Mouse (Mus musculus) B cell, adult 2 months (primary cell): Measurements from ENCODE around the gene Ilvbl.
"Not testable (repeated sequence)": the region's sequence is repeated elsewhere in the genome, so short reads cannot be mapped to it uniquely, and the experiment has no call there.

Experiments used
- DNase-seq, 2 experiments: peaks; one replicate each; pipeline ENCODE4 v3.0.0; 2022

Gene Ilvbl

GRCm38 (mm10) chr10:78591406-78592328, 17.5 kb downstream of the Ilvbl start, which contains the start of gene Syde1:
Syde1 (minus strand) TSS chr10:78591964.
- DNase-seq, result peak; percentile 28 to 33

GRCm38 (mm10) chr10:78592856-78593379, 18.8 kb downstream of the Ilvbl start:
- DNase-seq, result no peak

- DNase-seq, result no peak
Measured at GRCm38 (mm10) chr10:78593736-78594135, 19.6 kb downstream of the Ilvbl start.

DNA sequence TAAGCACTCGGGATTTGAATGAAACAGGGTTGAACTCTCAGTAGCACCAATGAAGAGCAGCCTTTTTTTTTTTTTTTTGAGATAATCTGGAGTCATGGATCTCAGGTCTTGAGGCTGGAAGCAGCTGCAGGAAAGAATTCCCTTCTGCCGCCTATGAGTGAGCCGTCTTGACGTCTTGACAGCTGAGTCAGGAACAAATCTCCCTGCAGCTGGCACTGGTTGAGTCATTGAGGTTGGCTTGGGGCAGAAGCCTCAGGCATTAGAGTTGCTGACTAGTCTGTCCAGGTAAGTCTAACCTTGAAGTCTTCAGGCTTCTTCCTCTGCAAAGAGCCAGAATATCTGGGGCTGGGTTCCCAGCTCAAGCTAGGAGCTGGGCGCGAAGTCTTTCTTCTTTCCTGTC, 20.0 kb downstream of the Ilvbl start:
- no peak for DNase-seq

DNA sequence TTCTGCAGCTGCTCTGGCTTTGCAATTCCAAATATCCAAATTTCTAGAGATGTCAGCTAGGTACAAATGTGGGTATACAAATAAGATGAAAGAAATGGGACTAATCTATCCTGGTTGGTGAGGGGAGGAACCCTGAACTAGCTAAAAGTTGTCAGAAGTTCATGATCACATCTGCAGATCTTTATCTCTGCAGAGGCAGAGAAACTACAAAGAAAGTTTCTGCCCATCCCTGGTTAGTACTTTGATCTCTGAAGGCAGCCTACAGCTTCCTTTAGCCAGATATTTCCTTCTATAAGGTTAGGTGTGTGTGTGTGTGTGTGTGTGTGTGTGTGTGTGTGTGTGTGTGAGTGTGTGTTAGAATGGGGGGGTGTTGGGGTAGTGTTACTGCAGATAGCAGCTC, 20.4 kb downstream of the Ilvbl start:
- no peak for DNase-seq

DNA sequence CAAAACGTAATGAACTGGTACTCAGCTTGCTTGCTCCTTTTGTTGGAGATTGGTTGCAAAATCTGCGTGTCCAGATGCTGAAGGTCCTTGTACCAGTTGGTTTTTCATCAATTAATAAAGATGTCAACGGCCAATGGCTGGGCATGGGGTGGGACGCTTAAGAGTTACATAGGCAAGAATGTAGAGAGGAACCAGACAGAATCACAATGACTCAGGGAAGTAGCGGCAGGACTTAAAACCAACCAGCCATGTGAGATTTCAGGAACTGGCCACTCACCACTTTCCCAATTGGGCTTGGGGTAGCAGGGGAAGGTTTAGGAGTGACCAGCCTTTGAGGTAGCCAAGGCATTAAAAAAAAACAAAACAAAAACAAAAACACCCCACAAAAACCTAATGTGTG, 25.7 kb downstream of the Ilvbl start:
- DNase-seq, result no peak

DNA sequence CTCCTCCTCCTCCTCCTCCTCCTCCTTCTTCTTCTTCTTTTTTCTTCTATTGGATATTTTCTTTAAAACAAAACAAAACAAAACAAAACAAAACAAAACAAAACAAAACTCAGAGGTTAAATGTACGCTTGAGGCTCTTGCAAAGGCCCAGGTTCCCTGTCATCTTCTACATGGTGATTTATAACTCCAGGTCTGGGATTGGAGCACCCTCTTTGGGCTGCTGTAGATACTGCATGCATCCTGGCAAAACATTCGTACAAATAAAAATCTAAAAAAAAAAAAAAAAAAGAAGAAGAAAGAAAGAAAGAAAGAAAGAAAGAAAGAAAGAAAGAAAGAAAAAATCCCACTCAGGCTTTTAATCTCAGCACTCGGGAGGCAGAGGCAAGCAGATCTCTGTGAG, 30.9 kb downstream of the Ilvbl start:
- DNase-seq, result peak; percentile 32 to 45

- DNase-seq, result no peak
Measured at GRCm38 (mm10) chr10:78607602-78608001, 33.5 kb downstream of the Ilvbl start.

DNA sequence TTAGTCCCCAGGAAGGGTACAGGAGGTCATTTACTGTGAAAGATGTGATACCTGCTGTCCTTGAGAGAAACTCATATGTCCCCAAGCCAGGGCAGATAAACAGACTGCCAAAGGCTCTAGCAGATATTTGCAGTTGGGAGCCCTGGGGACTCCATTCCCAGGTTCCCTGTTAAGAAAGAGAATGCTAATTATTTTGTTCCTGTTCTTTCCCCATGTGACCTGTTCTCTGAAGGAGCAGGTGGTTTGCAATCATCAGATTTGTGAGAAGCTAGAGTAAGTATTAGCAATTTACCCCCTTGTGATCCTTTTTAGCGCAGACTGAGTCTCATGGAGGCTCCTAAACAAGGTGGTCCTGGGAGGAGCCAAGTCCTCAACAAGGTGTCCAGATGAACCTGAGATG, 43.8 kb downstream of the Ilvbl start, which contains the start of gene Olfr1357:
Gene Olfr1357 (minus strand): TSS at position 101 of the 400 bp plus-strand sequence.
- DNase-seq, result no peak

- not testable (repeated sequence) for DNase-seq
Measured at GRCm38 (mm10) chr10:78623143-78623542, 49.0 kb downstream of the Ilvbl start.

DNA sequence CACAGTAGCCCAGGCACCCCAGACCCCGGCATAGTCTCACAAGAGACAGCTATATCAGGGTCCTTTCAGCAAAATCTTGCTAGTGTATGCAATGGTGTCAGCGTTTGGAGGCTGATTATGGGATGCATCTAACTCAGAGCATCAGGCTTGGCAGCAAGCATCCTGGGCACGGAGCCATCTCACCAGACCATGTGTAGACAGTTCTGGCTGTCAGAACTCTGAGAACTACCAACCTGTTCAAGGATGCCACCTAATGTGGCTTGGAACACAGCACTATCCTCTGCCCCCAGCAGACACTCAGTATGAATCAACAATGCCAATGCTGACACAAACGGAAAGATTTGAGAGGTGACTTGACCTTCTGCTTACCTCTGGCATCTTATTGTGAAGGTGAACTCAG, 56.0 kb downstream of the Ilvbl start:
- DNase-seq, result no peak

GRCm38 (mm10) chr10:78632311-78632710, 58.2 kb downstream of the Ilvbl start:
- no peak for DNase-seq
